Mouse (Mus musculus) testis, adult 10 weeks (tissue): ENCODE measurements around the gene Olfr875. TPM values are rescaled to one million over a fixed set of nuclear protein-coding genes. Genes with fewer than 3 reads are reported as not detected.

Experiments used
- polyA plus RNA-seq: library from polyadenylated mRNA; stranded (reverse); fragments of 350-450 nt; fragmentation: Illumina TruSeq; extraction: RNeasy Lipid Tissue Mini Kit (QIAGEN cat#74804); gene quantifications from one replicate; pipeline ENCODE4 v1.2.3, GENCODE M21; 2014; ENCODE audit warnings: low read depth, low replicate concordance

Gene Olfr875
- 0.36 TPM for polyA plus RNA-seq

DNA sequence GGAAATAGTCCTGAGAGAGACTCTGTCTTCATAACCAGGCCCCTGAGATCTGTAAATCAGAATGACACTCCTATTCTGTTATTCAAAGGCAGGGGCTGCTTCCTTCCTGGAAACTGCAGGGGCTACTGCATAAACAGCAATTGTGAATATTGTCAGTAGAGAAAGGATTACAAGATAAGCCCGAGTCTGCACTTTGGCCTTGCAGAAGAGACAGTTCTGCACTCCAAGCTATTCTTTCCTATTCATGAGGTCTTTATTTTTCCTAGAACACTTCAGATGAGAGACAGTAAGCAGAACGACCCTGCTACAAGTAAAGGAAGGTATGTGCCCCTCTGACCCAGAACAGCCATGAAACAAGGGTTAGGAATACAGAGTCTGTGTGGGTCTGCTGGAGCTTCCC lies at the start of gene Olfr875:
Gene Olfr875, plus strand, starts transcription at position 99 of the 400 bp plus-strand sequence.

DNA sequence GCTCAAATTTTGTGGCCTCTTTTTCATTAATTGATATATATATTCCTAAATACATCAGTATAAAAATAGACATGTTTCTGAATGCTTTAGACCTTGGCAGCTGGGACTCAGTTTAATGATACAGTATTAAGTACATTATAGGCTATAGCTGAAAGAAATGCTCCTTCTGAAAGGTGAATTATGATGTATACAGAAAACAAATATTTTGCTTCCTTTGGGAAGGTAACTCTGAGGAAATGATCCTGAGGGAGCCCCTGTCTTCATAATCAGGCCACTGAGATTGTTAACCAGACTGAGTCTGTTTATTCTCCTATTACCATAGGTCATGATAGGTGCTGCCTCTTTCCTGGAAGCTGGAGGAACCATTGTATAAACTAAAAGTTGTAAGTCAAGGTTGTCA lies 26.9 kb upstream of the Olfr875 start, which contains the start of gene Olfr874:
Gene Olfr874, plus strand, starts transcription at position 301 of the 400 bp plus-strand sequence.

DNA sequence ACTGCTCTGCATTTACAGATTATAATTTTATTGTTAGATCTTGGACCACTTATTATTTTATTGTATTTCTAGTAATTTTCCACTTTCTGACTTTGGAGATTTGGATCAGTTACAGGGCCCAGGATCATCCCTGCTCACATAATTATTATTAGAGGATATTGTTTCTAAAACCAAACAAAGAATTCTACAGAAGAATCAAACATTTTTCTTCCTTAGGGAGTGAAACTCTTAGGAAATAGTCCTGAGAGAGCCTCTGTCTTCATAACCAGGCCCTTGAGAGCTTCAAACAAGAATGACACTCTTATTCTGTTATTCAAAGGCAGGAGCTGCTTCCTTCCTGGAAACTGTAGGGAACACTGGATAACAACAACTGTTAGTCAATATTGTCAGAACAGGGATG lies 31.1 kb downstream of the Olfr875 start, which contains the start of gene Olfr876:
Gene Olfr876, plus strand, starts transcription at position 301 of the 400 bp plus-strand sequence.

Other genes starting within 250 kb of the Olfr875 start
- 2.3 TPM for gene Esam, start 243.8 kb upstream of the Olfr875 start, polyA plus RNA-seq
- gene Vsig2, start 232.6 kb upstream of the Olfr875 start, polyA plus RNA-seq: not detected
- gene Nrgn, start 219.0 kb upstream of the Olfr875 start, polyA plus RNA-seq: 0.20 TPM
- gene Siae, start 216.2 kb upstream of the Olfr875 start, polyA plus RNA-seq: 14.4 TPM
- gene Spa17, start 158.1 kb upstream of the Olfr875 start, polyA plus RNA-seq: 4,141 TPM
- gene Tbrg1, start 114.5 kb upstream of the Olfr875 start, polyA plus RNA-seq: 57.5 TPM
- 0.91 TPM for gene Panx3, start 102.6 kb upstream of the Olfr875 start, polyA plus RNA-seq
- not detected for gene Olfr160, start 55.6 kb upstream of the Olfr875 start, polyA plus RNA-seq
- gene Olfr874, start 26.8 kb upstream of the Olfr875 start, polyA plus RNA-seq: 0.63 TPM
- gene Olfr876, start 31.2 kb downstream of the Olfr875 start, polyA plus RNA-seq: not detected
- gene Olfr877, start 82.4 kb downstream of the Olfr875 start, polyA plus RNA-seq: not detected
- gene Olfr145, start 124.9 kb downstream of the Olfr875 start, polyA plus RNA-seq: not detected
- gene Olfr878, start 146.0 kb downstream of the Olfr875 start, polyA plus RNA-seq: not detected
- gene Olfr881, start 220.0 kb downstream of the Olfr875 start, polyA plus RNA-seq: not detected